Mouse (Mus musculus) myocyte (in vitro differentiated cells): Measurements from ENCODE around the gene 4930452B06Rik.

Source experiments
- MAX ChIP-seq: IDR thresholded peaks from one replicate; pipeline ENCODE4 v1.6.1; 2011; ENCODE audit warnings: low read depth, mild to moderate bottlenecking, control low read depth
- POLR2A ChIP-seq: IDR thresholded peaks from one replicate; pipeline ENCODE4 v1.6.1; 2011; ENCODE audit warnings: low read depth, mild to moderate bottlenecking, control low read depth, moderate library complexity; ENCODE audit not compliant: insufficient read length

- TF ChIP-seq POLR2A, result no peak
- no peak for TF ChIP-seq MAX
Observed at GRCm38 (mm10) chr14:8628406-8628805, 37.6 kb downstream of the 4930452B06Rik start.
